Mouse (Mus musculus) small intestine, adult 2 months (tissue): Measurements from ENCODE around the gene Lman1l.

ENCODE experiments used
- CTCF ChIP-seq: fragments of 200-500 bp; IDR thresholded peaks from 2 replicates; pipeline ENCODE4 v1.5.1; 2012; ENCODE audit warnings: low read depth, mild to moderate bottlenecking, control low read depth, inconsistent platforms, low read length, moderate library complexity, mixed read lengths; ENCODE audit not compliant: insufficient replicate concordance, insufficient read length; ENCODE audit errors: extremely low read depth
- POLR2A ChIP-seq: fragments of 200-500 bp; IDR thresholded peaks from 2 replicates; pipeline ENCODE4 v1.6.1; 2012; ENCODE audit warnings: low read depth, mild to moderate bottlenecking, control low read depth, inconsistent platforms, low read length, moderate library complexity

- TF ChIP-seq CTCF, result no peak
- no peak for TF ChIP-seq POLR2A
These were observed 6.6 kb upstream of the Lman1l start for GRCm38 (mm10) chr9:57627191-57627590.
